Mouse (Mus musculus) spleen, postnatal 36 days (tissue): ENCODE data around the gene Tnrc6b.
"Not testable (repeated sequence)": the region's sequence is repeated elsewhere in the genome, so short reads cannot be mapped to it uniquely, and the experiment has no call there.

ENCODE experiments used
- DNase-seq, 2 experiments: peaks; one replicate each; pipeline ENCODE4 v3.0.0; 2022; ENCODE audit warnings: low spot score in 2 of 2, mixed read lengths in 1 of 2

Tnrc6b gene

DNA sequence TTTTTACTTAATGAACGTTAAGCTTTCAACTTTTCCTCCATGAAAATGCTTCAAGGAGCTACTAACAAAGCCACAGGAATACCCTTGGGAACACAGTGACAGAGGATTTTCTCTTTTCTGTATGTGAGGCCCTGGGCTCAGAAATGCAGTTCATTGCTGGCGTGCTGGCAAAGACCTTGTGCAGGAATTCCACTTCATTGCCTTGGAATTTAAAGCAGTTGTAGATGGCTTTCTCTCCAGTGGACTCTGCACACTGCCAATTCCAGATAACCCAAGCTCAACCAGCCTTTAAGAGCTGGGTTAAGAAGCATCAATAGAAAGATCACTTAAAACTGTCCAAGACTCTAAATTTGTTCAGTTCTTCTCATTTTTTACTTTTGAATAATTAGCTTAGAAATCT, 204.7 kb downstream of the Tnrc6b start:
- no peak for DNase-seq

DNA sequence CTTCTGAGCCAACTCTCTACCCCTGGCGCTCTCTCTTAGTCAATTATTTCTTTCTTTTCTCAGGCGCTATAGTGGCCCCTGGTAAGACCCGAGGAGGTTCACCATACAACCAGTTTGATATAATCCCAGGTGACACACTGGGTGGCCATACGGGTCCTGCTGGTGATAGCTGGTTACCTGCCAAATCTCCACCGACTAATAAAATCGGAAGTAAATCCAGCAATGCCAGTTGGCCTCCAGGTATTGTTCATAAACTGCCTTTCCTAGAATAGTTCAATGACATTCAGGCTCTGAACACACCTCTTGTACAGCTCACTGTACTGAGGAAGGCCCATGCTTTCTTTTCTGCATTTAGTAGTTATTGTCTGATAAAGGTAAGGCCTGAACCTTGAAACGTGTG, 205.5 kb downstream of the Tnrc6b start:
- DNase-seq, result no peak

DNA sequence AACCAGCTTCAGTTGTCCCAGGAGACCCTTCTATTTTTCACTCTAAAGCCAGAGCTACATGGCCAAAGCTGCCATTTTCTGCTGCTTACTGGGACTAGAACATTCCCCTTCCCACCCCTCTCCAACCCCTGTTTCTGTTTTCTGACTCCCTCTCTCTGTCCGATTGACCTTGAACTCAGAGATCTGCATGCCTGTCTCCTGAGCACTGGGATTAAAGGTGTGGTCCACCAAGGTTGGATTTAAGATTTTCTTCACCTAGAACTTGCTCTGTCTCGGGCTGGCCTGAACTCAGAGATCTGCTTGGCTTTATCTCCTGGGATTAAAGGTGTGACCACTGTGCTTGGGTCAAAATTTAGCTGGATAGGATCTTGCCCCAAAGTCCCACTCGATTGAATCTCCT, 209.2 kb downstream of the Tnrc6b start:
- no peak for DNase-seq

DNA sequence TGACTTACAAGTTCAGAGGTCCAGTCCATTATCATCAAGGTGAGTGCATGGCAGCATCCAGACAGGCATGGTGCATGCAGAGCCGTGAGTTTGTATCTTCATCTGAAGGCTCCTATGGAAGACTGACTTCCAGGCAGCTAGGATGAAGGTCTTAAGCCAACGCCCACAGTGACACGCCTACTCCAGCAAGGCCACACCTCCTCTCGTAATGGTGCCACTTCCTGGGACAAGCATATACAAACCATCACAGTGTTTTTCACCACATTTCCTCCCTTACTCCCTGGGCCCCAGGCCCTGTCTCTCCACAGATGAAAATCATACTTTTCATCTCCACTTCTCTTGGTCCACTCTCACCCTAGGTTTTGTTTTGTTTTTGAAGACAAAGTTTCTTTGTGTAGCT, 210.7 kb downstream of the Tnrc6b start:
- DNase-seq, result no peak

DNA sequence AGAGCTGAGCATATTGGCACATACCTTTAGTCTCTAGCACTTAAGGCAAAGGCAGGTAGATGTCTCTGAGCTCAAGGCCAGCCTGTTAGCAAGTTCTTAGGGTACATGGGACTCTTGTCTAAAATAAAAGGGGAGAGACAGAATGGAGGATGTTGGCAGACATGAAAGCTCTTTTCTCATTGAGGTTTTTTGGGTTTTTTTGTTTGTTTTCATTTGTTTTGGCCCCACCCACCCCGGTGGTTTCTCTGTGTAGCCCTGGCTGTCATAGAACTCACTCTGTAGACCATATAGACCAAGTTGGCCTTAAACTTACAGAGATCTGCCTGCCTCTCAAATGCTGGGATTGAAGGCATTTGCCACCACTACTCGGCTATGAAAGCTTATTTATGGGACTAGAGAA, 213.1 kb downstream of the Tnrc6b start:
- no peak for DNase-seq

DNA sequence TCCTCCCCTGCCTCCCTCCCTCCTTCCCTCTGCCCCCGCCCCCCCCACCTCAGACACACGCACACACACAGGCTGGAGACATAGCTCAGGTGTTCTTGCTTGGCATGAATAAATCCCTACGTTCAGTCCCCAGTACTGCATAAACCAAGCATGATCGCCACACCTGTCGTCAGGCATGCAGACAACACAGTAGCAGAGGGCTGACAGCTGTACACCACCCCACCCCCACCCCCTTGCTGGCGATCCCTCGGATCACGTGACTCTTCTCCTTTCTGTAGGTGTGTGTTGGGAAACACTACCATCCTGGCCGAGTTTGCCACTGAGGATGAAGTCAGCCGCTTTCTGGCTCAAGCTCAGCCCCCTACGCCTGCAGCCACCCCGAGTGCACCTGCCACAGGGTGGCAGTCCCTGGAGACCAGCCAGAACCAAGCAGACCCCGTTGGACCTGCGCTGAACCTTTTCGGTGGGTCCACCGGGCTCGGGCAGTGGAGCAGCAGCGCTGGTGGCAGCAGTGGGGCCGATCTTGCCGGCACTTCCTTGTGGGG, 217.8 kb downstream of the Tnrc6b start:
- no peak for DNase-seq

DNA sequence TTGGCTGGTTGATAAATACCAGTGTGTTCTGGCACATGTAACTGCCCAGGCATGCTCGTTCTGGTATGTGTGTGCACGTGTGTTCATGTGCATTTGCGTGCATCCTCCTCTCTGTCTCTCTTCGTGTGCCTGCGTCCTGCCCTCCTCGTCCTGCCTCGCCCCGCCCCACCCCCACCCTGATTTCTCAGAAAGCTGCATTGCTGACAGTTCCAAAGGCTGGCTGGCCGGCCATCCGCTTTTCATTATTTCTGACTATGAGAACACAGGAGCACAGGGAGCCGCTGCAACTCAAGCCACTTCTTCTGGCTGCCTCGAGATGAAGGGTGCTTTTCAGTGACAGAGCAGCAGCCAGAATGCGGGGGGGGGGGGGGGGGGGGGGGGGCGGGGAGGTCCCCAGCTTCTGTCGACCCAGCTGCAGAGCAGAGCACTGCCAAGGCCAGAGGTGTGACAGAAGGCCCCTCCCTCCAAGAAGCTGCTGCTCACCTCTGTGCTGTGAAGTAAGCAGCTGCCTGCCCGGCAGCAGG, 219.0 kb downstream of the Tnrc6b start:
- DNase-seq, result no peak

DNA sequence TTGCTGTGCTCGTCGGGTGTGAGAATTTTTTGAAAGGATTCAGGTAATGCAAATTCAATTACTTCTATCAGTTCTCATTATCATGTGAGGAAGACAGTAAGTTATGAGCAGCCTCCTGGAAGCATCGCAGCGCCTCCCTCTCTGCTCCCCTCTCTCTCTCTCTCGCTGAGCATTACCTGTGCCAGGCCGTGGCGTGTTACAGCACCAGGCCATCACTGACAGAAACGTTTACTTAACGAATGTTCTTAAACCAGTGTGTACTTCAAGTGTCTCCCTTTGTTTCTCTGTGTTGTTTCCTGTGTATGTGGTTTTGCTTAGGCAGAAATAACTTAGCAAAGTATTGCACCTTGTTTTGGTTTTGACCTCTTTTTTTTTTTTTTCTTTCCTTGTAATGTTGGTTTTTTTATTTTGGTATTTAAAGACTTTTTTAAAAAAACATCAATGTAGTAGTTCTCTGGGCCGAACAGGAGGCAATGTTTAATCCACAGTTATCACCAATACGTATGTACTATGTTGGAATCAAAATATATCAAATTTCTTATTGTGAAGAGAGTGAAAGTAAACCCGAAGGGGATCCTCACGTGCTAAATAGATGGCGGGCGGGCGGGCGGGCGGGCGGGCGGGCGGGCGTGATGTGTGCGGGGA, 219.7 kb downstream of the Tnrc6b start:
- DNase-seq, result not testable (repeated sequence)

DNA sequence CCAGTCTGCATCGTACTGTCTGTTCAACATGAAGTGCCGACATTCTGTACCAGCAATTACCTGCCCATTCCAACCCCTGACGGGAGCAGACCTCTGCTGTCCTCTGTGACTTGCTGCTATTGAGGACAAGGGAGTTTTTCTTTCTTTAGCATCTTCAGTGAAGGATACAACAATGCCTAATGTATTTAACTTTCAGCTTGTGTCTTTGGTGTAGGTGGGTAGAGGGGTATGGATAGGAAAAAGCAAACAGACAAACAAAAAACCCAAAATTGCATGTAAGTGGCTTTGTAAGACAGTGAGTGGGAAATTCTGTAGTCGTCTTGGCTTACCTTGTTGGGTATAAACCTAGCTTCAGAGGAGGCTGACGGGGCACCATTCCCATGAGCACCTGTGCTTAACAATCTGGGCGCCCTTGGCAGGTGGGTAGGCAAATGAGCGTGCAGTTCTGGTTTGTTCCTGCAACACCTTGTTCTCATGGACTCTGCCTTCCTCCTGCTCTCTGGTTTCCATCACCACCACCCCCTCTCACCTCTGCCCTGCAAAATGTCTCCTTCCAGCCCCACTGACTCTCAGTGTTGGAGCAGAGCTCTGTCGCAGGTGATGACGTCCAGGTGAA, 220.3 kb downstream of the Tnrc6b start:
- DNase-seq, result no peak

DNA sequence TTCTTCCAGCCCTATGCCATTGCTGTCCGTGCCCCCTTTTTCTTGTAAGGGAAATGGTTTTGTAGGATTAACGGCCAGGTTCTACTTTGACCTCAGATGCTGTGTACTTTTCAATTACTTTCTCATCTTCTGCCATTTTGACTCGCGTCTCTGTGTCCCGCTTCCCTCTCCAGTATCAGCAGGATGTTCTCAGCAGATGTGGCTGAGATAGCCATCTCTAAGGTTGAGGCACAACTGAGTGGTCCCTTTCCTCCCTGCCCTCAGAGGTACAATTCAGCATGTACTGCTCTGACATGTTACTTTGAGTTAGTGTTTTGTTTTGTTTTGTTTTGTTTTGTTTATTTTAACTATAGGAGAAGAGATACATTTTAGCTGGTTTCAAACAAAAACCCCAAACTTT, 223.7 kb downstream of the Tnrc6b start:
- no peak for DNase-seq

DNA sequence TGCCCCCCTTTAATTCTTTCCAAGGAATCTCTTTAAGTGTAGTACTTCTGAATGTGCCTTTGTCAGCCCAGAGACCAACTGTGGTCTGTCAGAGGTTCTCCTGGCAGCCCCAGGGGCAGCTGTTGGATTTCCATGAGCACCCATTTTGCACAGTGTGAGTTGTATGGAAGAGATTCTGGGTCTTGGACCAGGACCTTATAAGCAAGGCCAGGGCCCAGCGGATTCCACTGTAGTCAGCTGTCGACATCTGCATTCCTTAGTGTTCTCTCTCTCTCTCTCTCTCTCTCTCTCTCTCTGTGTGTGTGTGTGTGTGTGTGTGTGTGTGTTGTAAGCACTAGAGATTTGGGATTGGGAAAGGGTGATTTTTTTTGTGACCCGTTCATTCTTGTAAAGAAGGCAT, 225.6 kb downstream of the Tnrc6b start:
- DNase-seq, result no peak

DNA sequence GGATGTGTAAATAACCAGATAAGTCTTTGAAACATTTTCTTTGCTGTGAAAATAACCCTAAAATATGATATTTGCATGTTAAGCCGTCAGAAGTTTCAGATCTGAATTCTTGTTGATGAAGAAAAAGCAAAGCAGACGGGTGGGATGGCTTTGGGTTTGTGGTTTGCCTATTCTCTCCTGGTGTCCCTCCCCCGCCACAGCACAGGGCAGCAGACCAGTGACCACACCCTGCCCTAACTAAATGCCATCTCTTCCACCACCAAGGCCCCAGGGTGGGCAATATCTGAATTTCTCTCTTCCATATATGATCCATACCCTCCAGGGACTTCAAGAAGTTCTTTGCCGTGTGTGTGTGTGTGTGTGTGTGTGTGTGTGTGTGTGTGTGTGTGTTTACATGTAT, 227.5 kb downstream of the Tnrc6b start:
- no peak for DNase-seq

DNA sequence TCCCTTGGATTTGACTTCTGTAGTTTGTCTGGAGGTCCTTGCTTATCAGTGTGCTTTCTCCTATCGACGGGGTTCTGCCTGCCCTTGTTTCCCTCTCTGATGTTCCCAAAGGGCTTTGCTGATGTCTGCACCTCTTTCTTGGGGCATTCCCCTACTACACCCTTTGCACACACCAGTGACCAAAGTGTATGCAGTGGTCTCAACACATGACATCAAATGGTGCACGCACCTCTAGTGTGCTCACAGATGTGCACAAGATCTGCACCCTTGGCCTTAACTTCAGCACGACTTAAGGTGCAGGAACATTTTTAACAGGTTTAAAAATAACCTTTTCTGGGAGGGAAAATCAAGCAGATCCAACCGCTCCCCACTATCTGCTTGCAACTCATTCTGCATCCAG, 228.3 kb downstream of the Tnrc6b start:
- no peak for DNase-seq

DNA sequence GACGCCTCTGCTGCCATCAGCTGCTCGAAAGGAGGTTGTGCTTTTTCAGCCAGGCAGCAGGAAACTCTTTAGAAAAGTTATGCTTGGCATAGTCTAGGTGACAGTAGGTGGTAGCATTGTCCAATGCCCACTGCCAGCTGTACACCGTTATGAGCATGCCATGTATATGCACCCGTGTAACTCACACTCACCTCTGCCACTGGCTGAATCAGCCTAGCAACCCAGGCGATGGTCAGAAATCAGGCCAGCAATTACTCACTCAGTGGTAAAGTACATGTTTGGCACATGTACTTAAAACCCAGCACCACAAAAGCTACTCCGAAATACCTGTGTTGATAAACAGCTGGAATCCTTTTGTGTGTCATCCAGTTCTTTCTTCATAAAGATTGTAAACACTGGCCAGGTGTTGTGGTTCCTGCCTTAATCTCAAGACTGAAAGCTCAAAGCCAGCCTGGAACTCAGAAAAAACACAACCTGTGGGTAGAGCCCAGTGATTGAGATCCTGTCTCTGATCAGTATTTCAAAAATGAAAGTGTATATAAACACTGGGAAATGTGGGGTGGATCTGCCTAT, 230.4 kb downstream of the Tnrc6b start:
- no peak for DNase-seq

DNA sequence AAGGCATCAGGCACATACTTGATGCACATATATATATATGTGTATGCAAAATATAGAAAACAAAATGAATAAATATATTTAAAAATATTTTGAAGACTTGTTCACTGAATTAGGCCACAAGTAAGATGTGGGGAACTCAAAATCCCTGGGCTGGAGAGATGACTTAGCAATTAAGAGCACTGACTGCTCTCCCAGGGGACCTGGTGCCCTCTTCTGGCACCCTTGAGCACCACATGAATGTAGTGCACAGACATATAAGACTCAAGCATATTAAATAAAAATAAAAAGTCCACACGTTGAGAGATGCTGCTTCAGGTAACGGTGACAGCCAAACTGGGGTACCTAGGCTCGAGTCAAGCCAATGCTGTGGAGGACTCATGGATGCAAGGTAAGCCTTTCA, 234.7 kb downstream of the Tnrc6b start:
- DNase-seq, result peak; percentile 39 to 54

DNA sequence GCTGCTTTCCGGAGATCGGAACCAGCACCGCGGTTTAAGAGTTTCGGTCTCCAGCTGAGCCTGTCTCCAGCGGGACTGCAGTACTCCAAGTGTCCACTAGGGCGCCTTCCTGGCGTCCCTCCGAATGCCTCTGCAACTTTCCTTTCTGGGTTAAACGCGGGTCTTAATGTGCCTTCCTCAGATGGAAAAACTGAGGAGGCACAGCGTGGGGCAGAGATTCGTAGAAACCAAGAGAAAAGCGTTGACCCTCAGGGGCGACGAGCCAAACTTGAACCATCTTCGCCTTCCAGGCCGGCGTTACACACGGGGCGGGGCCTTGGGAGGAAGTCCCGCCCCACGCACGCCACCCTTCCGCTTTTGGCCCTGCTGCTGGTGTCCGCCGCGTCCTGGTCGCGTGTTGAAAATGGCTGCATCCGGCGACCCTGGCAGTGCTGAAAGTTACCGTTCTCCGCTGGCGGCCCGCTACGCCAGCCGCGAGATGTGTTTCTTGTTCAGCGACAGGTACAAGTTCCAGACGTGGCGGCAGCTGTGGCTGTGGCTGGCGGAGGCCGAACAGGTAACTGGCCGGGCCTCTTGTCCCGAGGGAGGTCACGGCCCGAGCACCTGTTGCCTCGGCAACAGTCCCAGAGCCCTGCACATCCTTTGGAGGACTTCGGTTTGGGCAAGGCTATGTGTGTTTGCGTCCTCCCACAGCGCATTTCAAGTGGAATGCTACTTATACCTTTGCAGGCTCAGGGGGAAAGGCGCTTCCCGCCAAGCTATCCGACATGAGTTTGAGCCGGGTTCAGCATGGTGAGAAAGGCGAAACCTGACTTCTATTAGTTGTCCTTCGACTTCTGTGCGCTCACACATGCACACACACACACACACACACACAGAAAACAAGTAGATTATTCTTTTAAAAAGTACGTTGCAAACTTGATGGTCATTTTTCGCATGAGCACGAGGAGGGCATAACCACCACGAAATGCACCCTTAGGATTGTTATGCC, 237.3 kb downstream of the Tnrc6b start, which contains the start of gene Adsl:
Gene Adsl, plus strand, starts transcription at position 346 of the 991 bp plus-strand sequence.
- DNase-seq, result peak; percentile 84 to 86

DNA sequence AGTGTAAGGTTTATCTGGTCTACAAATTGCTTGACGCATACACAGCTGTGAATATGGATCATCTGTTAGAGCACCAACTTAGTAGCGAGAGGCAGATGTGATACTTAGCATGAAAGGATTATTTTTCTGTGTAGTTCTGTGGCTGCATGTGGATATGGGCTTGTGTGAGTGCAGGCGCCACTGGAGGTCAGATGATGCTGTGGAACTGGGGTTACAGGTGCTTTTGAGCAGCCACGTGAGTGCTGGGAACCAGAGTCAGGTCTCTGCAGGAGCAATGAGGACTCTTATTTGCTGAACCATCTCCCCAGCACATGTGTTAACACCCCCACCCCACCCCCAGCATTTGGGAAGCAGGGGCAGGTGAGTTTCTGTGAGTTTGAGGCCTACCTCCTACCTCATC, 238.3 kb downstream of the Tnrc6b start:
- DNase-seq, result no peak

DNA sequence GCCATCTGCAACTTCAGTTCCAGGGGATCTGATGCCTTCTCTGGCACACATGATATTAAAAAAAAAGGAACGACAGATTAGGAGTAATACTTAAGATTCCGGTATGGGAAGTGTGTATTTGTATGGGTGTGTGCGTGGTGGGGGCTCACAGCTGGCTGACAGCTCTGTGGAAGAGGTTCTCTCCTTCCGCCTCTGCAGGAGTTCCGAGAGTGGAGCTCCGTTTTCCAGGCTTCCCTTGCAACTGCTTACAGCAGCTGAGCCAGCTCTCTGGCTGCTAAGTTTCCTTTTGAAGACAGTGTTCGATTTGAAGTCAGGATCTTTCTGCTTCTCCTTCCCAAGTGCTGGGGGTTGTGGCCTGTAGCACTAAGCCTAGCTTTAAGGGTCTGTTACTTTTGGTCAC, 238.9 kb downstream of the Tnrc6b start:
- no peak for DNase-seq

DNA sequence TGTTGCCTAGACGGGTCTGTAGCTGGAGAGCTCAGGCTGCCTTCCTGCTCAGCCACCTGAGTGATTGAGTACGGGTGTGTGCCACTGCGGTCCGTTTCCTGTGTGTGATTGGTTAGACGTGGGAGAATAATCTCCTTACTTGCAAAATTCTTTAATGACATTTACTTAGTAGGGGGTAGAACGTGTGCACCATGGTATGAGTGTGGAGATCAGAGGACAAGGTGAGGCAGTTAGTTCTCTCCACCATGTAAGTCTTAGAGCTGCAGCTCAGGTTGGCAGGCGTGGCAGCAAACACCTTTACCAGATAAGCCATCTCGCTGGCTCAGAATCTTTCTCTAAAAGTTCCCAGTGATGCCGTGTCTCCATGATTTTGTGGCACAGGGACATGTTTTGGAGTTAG, 242.9 kb downstream of the Tnrc6b start:
- no peak for DNase-seq

DNA sequence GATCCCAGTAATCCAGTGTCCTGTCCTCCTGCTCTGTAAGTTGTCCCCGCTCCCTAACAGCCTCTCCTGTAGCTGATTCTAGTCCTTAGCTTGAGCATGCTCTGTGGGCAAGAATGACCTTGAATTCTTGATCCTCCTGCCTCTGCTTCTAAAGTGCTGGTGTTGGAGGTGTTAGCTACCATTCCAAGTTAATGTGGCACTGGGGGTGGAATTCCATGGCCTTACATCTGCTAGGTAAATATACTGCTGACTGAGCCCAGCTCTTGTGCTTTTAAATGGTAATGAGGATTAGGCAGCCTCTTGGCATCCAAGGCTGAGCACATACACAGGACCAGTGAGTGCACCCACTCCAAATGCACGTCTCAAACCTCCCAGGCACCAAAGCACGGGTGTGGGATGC, 243.7 kb downstream of the Tnrc6b start:
- no peak for DNase-seq

DNA sequence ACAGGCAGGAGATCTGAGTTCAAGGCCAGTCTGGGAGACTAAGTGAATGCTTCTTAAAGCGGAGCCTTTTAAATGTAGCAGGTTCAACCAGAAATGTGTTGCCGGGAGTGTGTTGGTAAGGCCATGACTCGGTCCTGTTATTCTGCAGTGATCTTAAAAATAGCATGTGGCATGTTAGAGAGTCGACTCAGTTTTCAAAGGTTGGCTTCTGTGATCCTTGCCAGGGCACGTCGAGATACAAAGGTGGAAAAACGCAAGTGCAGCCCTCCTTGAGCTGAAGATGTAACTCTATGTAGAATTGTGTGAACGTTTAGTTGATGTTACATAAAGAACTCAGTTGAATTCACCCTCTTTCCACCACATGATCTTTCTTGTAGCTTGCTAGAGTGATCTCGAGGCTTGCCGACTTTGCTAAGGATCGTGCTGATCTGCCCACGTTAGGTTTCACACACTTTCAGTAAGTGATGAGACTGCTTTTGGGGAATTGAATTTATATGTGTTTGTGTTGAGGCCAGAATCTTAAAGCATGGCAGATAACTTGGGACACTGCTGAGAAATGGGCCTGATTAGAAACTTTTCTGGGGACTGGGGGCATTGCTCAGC, 244.8 kb downstream of the Tnrc6b start:
- no peak for DNase-seq
